Mouse (Mus musculus) intestine, embryonic 14.5 days (tissue): ENCODE measurements around the gene Cdcp1. TPM values are rescaled to one million over a fixed set of nuclear protein-coding genes. Genes with fewer than 3 reads are reported as not detected.

ENCODE experiments used
- ATAC-seq: fragments of 200-750 bp; cut with Nextera tagmentation; replicated peaks from 2 replicates; pipeline ENCODE4 v1.8.0; 2017; ENCODE audit warnings: low read depth, moderate number of reproducible peaks, moderate TSS enrichment, moderate library complexity; ENCODE audit not compliant: low FRiP score, low TSS enrichment
- DNase-seq: peaks from one replicate; pipeline ENCODE4 v3.0.0-alpha.2; 2018; ENCODE audit warnings: low spot score
- H3K27ac ChIP-seq: fragments of 300-500 bp; sonication (generic); 2 replicates; pipeline ENCODE4 v1.5.1; 2014; ENCODE audit warnings: low read depth, mild to moderate bottlenecking, control low read depth
- H3K27me3 ChIP-seq: fragments of 300-500 bp; sonication (generic); replicated peaks from 2 replicates; pipeline ENCODE4 v1.6.1; 2014; ENCODE audit warnings: low read length, control low read depth; ENCODE audit not compliant: control insufficient read depth, insufficient read depth
- H3K36me3 ChIP-seq: fragments of 300-500 bp; sonication (generic); 2 replicates; pipeline ENCODE4 v1.6.1; 2014; ENCODE audit warnings: low read length, control low read depth; ENCODE audit not compliant: control insufficient read depth, insufficient read depth
- H3K4me1 ChIP-seq: fragments of 300-500 bp; sonication (generic); replicated peaks from 2 replicates; pipeline ENCODE4 v1.6.1; 2014; ENCODE audit warnings: low read length, control low read depth, mixed read lengths; ENCODE audit not compliant: control insufficient read depth, insufficient read depth
- H3K4me2 ChIP-seq: fragments of 300-500 bp; sonication (generic); 2 replicates; pipeline ENCODE4 v1.6.1; 2014; ENCODE audit warnings: low read length
- H3K4me3 ChIP-seq: fragments of 300-500 bp; sonication (generic); 2 replicates; pipeline ENCODE4 v1.5.1; 2014; ENCODE audit warnings: low read depth, low read length, control low read depth, mixed read lengths
- H3K9ac ChIP-seq: fragments of 300-500 bp; sonication (generic); 2 replicates; pipeline ENCODE4 v1.6.1; 2014; ENCODE audit warnings: mild to moderate bottlenecking, low read length
- H3K9me3 ChIP-seq: fragments of 300-500 bp; sonication (generic); 2 replicates; pipeline ENCODE4 v1.6.1; 2016; ENCODE audit warnings: low read length, control low read depth; ENCODE audit not compliant: control insufficient read depth
- whole genome bisulfite sequencing: fragments of 180-500 bp; shearing (Covaris S2); extraction: QIAGEN DNeasy Blood & Tissue Kit; methylation state at CpG from one replicate; pipeline ENCODE4 v1.1.7; 2014; 5-methylcytosine and 5-hydroxymethylcytosine counted together
- polyA plus RNA-seq: library from polyadenylated mRNA; unstranded; fragments of >200 nt; fragmentation: Nextera tagmentation; extraction: Ambion mirVana; gene quantifications from 2 replicates; pipeline ENCODE4 v1.2.1, GENCODE M21; 2014

Gene Cdcp1
- polyA plus RNA-seq, 1 experiment from 2014 or later, result 17.5 TPM

DNA sequence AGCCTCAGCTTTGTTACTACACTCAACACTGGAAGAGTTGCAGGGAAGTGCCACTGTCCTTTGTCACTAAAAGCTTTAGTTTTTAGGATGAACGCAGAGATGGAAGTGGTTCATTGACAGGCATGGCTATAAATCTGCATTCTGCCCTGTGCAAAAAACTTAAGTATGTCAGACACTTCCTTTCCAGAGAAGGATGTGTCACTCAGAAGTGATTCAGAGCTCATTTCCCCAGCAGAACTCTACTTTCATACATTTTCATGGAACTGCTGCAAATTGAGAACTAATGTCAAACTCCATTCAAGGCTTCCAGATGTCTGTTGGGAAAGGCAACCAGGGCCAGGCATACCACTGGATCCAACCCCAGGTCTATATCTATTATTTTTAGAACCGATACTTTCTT is 27.6 kb downstream of the Cdcp1 start:
- H3K27me3 ChIP-seq, result no peaks in the 10 kb centered on the region
- ATAC-seq (no peak), DNase-seq (no peak)
- WGBS, result 88% methylated on average over 2 of the region's 2 CpGs
- no peak overlapping the region for H3K9ac ChIP-seq
- no peak overlapping the region for H3K4me2 ChIP-seq
- no peaks in the 10 kb centered on the region for H3K4me1 ChIP-seq
- H3K27ac ChIP-seq, result no peak overlapping the region
- H3K9me3 ChIP-seq, result no peaks in the 10 kb centered on the region
- no peaks in the 10 kb centered on the region for H3K36me3 ChIP-seq
- no peak overlapping the region for H3K4me3 ChIP-seq

DNA sequence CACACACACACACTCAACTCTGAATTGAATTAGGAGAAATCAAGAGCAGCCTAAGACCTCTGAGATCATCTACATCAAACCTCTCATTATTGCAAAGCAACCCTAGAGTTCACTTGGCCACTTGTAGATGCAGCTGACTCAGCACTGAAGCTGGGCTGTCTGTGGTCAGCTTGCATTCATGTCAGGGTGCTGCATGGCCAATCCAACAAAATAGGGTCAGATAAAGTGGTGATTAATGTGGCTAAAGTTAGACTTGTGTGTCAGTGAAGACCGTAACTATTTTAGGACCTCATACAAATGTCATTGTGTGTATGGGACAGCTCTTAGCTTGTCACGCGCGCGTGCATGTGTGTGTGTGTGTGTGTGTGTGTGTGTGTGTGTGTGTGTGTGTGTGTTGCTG is 28.2 kb downstream of the Cdcp1 start:
- WGBS, result 98% methylated on average over 5 of the region's 5 CpGs
- no peak overlapping the region for H3K4me3 ChIP-seq
- H3K36me3 ChIP-seq, result no peaks in the 10 kb centered on the region
- no peaks in the 10 kb centered on the region for H3K4me1 ChIP-seq
- H3K27me3 ChIP-seq, result no peaks in the 10 kb centered on the region
- H3K4me2 ChIP-seq, result no peak overlapping the region
- no peaks in the 10 kb centered on the region for H3K9me3 ChIP-seq
- DNase-seq (no peak), ATAC-seq (no peak)
- H3K27ac ChIP-seq, result no peak overlapping the region
- H3K9ac ChIP-seq, result no peak overlapping the region

GRCm38 (mm10) chr9:123186151-123186550 is 29.7 kb downstream of the Cdcp1 start:
- 85% methylated on average over 5 of the region's 5 CpGs for WGBS
- H3K4me3 ChIP-seq, result no peak overlapping the region
- no peak overlapping the region for H3K4me2 ChIP-seq
- no peaks in the 10 kb centered on the region for H3K4me1 ChIP-seq
- DNase-seq, result no peak
- no peaks in the 10 kb centered on the region for H3K27me3 ChIP-seq
- H3K36me3 ChIP-seq, result no peaks in the 10 kb centered on the region
- H3K27ac ChIP-seq, result no peak overlapping the region
- no peak overlapping the region for H3K9ac ChIP-seq
- no peak for ATAC-seq
- no peaks in the 10 kb centered on the region for H3K9me3 ChIP-seq

- ATAC-seq, result no peak
- WGBS, result 51% methylated on average over 2 of the region's 2 CpGs
- no peaks in the 10 kb centered on the region for H3K36me3 ChIP-seq
- H3K9ac ChIP-seq, result no peak overlapping the region
- no peak for DNase-seq
- no peak overlapping the region for H3K4me3 ChIP-seq
- H3K4me2 ChIP-seq, result no peak overlapping the region
- no peaks in the 10 kb centered on the region for H3K4me1 ChIP-seq
- H3K9me3 ChIP-seq, result no peaks in the 10 kb centered on the region
- no peaks in the 10 kb centered on the region for H3K27me3 ChIP-seq
- H3K27ac ChIP-seq, result no peak overlapping the region
Observed at GRCm38 (mm10) chr9:123185546-123185945, 30.3 kb downstream of the Cdcp1 start.

DNA sequence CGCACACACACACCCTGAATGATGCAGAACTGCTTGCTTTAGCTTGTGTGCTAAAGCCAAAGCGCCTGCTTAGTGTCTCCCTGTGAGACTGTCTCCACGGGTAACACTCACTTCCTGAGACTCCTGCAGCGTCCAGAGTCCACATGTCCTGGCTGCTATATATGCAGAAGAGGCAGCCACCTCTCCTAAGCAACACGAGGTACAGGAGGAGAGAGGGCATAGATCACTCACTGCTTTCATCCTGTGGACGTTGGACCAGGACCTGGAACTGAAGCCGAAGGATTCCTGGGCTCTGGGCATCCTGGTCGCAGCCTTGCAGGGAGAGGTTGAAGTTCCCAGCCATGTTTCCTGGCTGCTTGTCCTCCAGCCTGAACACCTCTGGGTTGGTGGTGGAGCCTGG is 32.6 kb downstream of the Cdcp1 start:
- H3K27ac ChIP-seq, result no peak overlapping the region
- no peak for DNase-seq

DNA sequence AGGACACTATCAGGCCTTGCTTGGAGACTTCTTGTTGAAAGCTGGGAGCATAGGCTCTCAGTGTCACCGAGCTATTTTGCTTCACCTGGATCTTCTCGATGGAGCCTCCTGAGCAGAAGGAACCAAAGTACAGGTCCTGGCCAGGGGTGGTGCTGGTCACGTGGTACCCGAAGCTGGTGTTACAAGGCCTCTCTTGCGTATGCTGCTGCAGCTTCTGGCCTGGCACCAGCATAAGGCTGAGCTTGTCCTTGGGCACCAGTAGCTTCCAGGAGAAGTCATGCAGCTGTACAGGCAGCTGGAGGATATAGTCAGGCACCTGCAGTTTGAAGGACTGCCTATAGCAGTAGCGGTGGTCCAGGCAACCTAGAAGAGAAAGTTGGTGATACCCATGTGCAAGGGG is 35.8 kb downstream of the Cdcp1 start:
- no peak overlapping the region for H3K4me2 ChIP-seq
- no peak for DNase-seq
- ATAC-seq, result no peak
- WGBS, result 90% methylated on average over 6 of the region's 6 CpGs
- H3K4me3 ChIP-seq, result no peak overlapping the region
- no peaks in the 10 kb centered on the region for H3K27me3 ChIP-seq
- no peaks in the 10 kb centered on the region for H3K9me3 ChIP-seq
- H3K27ac ChIP-seq, result no peak overlapping the region
- no peaks in the 10 kb centered on the region for H3K4me1 ChIP-seq
- H3K9ac ChIP-seq, result no peak overlapping the region
- H3K36me3 ChIP-seq, result no peaks in the 10 kb centered on the region

More for the DNA sequence above, 32.6 kb downstream of the Cdcp1 start:
- WGBS, result 51% methylated on average over 8 of the region's 8 CpGs
- ATAC-seq, result 0 out of 2 replicates have a peak, but pooled peaks have one; percentile 36
- no peak overlapping the region for H3K4me3 ChIP-seq
- H3K4me2 ChIP-seq, result no peak overlapping the region
- no peaks in the 10 kb centered on the region for H3K4me1 ChIP-seq
- no peaks in the 10 kb centered on the region for H3K36me3 ChIP-seq
- no peak overlapping the region for H3K9ac ChIP-seq
- no peaks in the 10 kb centered on the region for H3K9me3 ChIP-seq
- H3K27me3 ChIP-seq, result no peaks in the 10 kb centered on the region

GRCm38 (mm10) chr9:123177380-123178048 is 38.3 kb downstream of the Cdcp1 start:
- 85% methylated on average over 9 of the region's 9 CpGs for WGBS
- no peak for DNase-seq

GRCm38 (mm10) chr9:123174356-123174755 is 41.5 kb downstream of the Cdcp1 start:
- ATAC-seq (no peak), DNase-seq (no peak)
- H3K27ac ChIP-seq, result no peak overlapping the region
- no peaks in the 10 kb centered on the region for H3K4me1 ChIP-seq
- WGBS, result 86% methylated on average over 4 of the region's 4 CpGs
- H3K9me3 ChIP-seq, result no peaks in the 10 kb centered on the region
- H3K9ac ChIP-seq, result no peak overlapping the region
- no peak overlapping the region for H3K4me2 ChIP-seq
- H3K36me3 ChIP-seq, result no peaks in the 10 kb centered on the region
- no peaks in the 10 kb centered on the region for H3K27me3 ChIP-seq
- no peak overlapping the region for H3K4me3 ChIP-seq

More at GRCm38 (mm10) chr9:123177380-123178048, 38.3 kb downstream of the Cdcp1 start:
- Histone ChIP-seq H3K36me3 (no peaks in the 10 kb centered on the region), H3K9ac (no peak overlapping the region), H3K27ac (no peak overlapping the region), H3K9me3 (no peaks in the 10 kb centered on the region), H3K27me3 (no peaks in the 10 kb centered on the region), H3K4me3 (no peak overlapping the region), H3K4me1 (no peaks in the 10 kb centered on the region), H3K4me2 (no peak overlapping the region)
- no peak for ATAC-seq

DNA sequence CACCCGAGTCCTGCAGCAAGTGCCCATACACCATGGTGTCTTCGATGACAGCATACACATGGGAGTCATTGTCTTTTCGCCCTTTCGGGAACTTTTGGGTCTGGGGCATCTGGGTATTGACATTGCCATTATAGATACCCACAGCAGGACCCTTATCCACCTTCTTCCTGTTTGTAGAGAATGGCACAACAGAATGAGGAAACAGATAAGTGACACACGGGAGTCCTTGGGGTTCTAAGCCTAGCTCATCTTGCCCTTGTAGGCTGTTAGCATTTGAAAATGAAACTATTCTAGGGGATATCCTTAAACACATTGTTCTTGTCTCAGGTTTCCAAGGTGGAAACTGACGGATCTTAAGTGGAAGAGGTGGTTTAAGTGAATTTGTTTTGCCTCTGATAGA is 42.1 kb downstream of the Cdcp1 start:
- H3K4me2 ChIP-seq, result no peak overlapping the region
- H3K9ac ChIP-seq, result no peak overlapping the region
- no peak for ATAC-seq
- no peaks in the 10 kb centered on the region for H3K36me3 ChIP-seq
- no peaks in the 10 kb centered on the region for H3K4me1 ChIP-seq
- DNase-seq, result no peak
- no peak overlapping the region for H3K4me3 ChIP-seq
- no peak overlapping the region for H3K27ac ChIP-seq
- H3K9me3 ChIP-seq, result no peaks in the 10 kb centered on the region
- WGBS, result 88% methylated on average over 6 of the region's 6 CpGs
- H3K27me3 ChIP-seq, result no peaks in the 10 kb centered on the region
